11 mouse cellular contexts compared by ENCODE assay signal in the genomic region with DNA sequence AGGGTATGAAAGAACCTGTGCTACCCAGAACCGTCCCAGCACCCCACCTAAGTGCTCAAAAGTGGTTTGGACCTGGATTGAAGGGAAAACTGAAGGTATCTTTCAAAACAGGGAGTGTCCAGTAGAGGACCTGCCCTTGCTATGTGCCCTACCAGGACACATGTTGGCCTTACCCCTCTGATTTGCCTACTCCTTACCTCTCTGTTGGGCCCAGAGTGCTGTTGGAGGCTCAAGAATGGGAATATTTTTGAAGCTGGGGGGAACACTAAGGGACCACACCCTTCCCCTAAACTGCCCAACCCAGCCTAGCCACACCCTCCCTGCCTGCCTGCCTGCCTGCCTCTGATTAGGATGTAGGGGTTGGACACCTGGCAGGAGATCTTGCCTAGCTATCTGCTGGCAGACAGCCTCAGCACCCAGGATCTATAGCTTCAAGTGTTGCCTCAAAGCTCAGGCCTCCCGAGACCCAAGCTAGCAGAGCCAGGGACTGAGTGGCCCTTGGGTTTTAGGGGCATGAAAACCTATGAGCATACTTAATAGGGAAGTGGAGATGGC. TPM values are rescaled to one million over a fixed set of nuclear protein-coding genes. Genes with fewer than 3 reads are reported as not detected.
DNase-seq lines count a peak whose midpoint lies in the region; ATAC-seq and TF ChIP-seq lines count a peak whose summit lies in the region.
"Had no signal": no experiment of that assay in that cellular context is flagged by ENCODE, and none has a peak within 500 bp of the region (broad histone marks: within the 10 kb centered on the region; RNA-seq: fewer than 3 reads in every experiment).

No protein-coding gene starts in this region.

- WGBS in heart, embryonic 13.5 days, result 70% methylated on average over 2 of the region's 2 CpGs
- 70% methylated on average over 2 of the region's 2 CpGs for WGBS in bone marrow, adult 2 months
- WGBS in hindbrain, embryonic 13.5 days, result 83% methylated on average over 2 of the region's 2 CpGs

- H3K9me3 ChIP-seq in heart, embryonic 13.5 days, result no peaks in the 10 kb centered on the region
- H3K9me3 ChIP-seq in hindbrain, embryonic 13.5 days, result no peaks in the 10 kb centered on the region

- peak overlapping the region; percentile 93 for H3K9ac ChIP-seq in heart, embryonic 13.5 days
- no peak overlapping the region for H3K9ac ChIP-seq in hindbrain, embryonic 13.5 days

- no peak for TF ChIP-seq POLR2A in bone marrow, adult 2 months (IDR thresholded peaks at IDR 0.05; ENCODE audit: borderline replicate concordance, control insufficient read depth, low read depth, low read length)
- no peak for TF ChIP-seq POLR2A in myocyte (IDR thresholded peaks at IDR 0.05; ENCODE audit: insufficient read length, low read depth)

- intact Hi-C loops in heart, postnatal 36 days (cut with DNase I), result loop anchor here (5.0 kb wide), 2 partner anchors 40 to 680 kb away; no protein-coding TSS in a partner anchor

- ATAC-seq in heart, embryonic 13.5 days (ENCODE audit: extremely low read depth, insufficient number of reproducible peaks, low FRiP score, low TSS enrichment), result peak; percentile 80; the same call in 1 of the 2 replicates
- no peak for ATAC-seq in hindbrain, embryonic 13.5 days (ENCODE audit: low FRiP score)

- H3ac ChIP-seq in myocyte (ENCODE audit: control insufficient read depth, insufficient read length), result no peak overlapping the region

- H3K27me3 ChIP-seq in heart, embryonic 13.5 days (replicated peaks), result no peaks in the 10 kb centered on the region
- H3K27me3 ChIP-seq in hindbrain, embryonic 13.5 days, result peaks cover 3% of the 10 kb centered on the region; the same call in 1 of the 2 replicates
- H3K27me3 ChIP-seq in myocyte (ENCODE audit: control insufficient read depth, insufficient read depth, insufficient read length), result peaks cover 13% of the 10 kb centered on the region

- H3K27ac ChIP-seq in heart, embryonic 13.5 days (replicated peaks), result peak overlapping the region; percentile 90
- H3K27ac ChIP-seq in bone marrow, adult 2 months (ENCODE audit: control insufficient read depth, insufficient read depth, low read depth, low read length, poor library complexity), result peak overlapping the region; percentile 87
- 0 out of 2 replicates have a peak overlapping the region, but pooled peaks have one; percentile 87 for H3K27ac ChIP-seq in hindbrain, embryonic 13.5 days

- H3K79me2 ChIP-seq in myocyte (ENCODE audit: control insufficient read depth, insufficient read depth), result peaks cover 12% of the 10 kb centered on the region

- no peak for TF ChIP-seq CTCF in bone marrow, adult 2 months (IDR thresholded peaks at IDR 0.05; ENCODE audit: control insufficient read depth, insufficient read depth, low read length)

- H3K4me2 ChIP-seq in heart, embryonic 13.5 days, result peak overlapping the region; percentile 76
- no peak overlapping the region for H3K4me2 ChIP-seq in hindbrain, embryonic 13.5 days
- peak overlapping the region; percentile 85 for H3K4me2 ChIP-seq in myocyte (ENCODE audit: low read depth)

- H3K4me3 ChIP-seq in heart, embryonic 13.5 days, result peak overlapping the region; percentile 79; the same call in 1 of the 2 replicates
- peak overlapping the region; percentile 96 for H3K4me3 ChIP-seq in bone marrow, adult 2 months (replicated peaks; ENCODE audit: control insufficient read depth, low read depth, low read length)
- H3K4me3 ChIP-seq in hindbrain, embryonic 13.5 days, result no peak overlapping the region
- peak overlapping the region; percentile 59 for H3K4me3 ChIP-seq in myocyte

- peaks cover 21% of the 10 kb centered on the region for H3K4me1 ChIP-seq in heart, embryonic 13.5 days
- peaks cover 4% of the 10 kb centered on the region; the same call in 1 of the 2 replicates for H3K4me1 ChIP-seq in bone marrow, adult 2 months (ENCODE audit: control insufficient read depth, insufficient read depth, low read length)
- H3K4me1 ChIP-seq in hindbrain, embryonic 13.5 days (replicated peaks), result peaks cover 28% of the 10 kb centered on the region

- H3K36me3 ChIP-seq in heart, embryonic 13.5 days, result peaks cover 21% of the 10 kb centered on the region
- H3K36me3 ChIP-seq in hindbrain, embryonic 13.5 days, result peaks cover 5% of the 10 kb centered on the region
- H3K36me3 ChIP-seq in myocyte (ENCODE audit: control insufficient read depth, insufficient read depth), result no peaks in the 10 kb centered on the region

- DNase-seq in heart, postnatal 36 days, result no peak
- no peak for DNase-seq in embryo, embryonic 11 days
- DNase-seq in cerebellum, postnatal 14 days, result no peak
- DNase-seq in frontal cortex, postnatal 14 days (ENCODE audit: low spot score in 2 of 2), result no peak
- DNase-seq: lung, postnatal 14 days had no signal

TF ChIP-seq in myocyte, 11 proteins besides CTCF, POLR2A, EP300 and RAD21:
- TF ChIP-seq E2F4 (IDR thresholded peaks at IDR 0.05; ENCODE audit: insufficient read depth), result no peak
- no peak for TF ChIP-seq MYOD1 (IDR thresholded peaks at IDR 0.05; ENCODE audit: control insufficient read depth in 1 of 3, insufficient read length in 2 of 3, low read depth in 2 of 3)
- no peak for TF ChIP-seq TCF3 (IDR thresholded peaks at IDR 0.05; ENCODE audit: insufficient read length, low read depth)
- TF ChIP-seq REST (IDR thresholded peaks at IDR 0.05; ENCODE audit: insufficient read depth, insufficient read length), result no peak
- no peak for TF ChIP-seq CEBPB (IDR thresholded peaks at IDR 0.05; ENCODE audit: insufficient read depth, poor library complexity, severe bottlenecking)
- no peak for TF ChIP-seq POLR2AphosphoS2 (IDR thresholded peaks at IDR 0.05; ENCODE audit: insufficient read length, low read depth)
- no peak for TF ChIP-seq TCF12 (IDR thresholded peaks at IDR 0.05; ENCODE audit: insufficient read depth, poor library complexity, severe bottlenecking)
- no peak for TF ChIP-seq MAX (IDR thresholded peaks at IDR 0.05; ENCODE audit: low read depth)
- no peak for TF ChIP-seq SRF (IDR thresholded peaks at IDR 0.05; ENCODE audit: control insufficient read depth, insufficient read length, low read depth)
- no peak for TF ChIP-seq USF1 (IDR thresholded peaks at IDR 0.05; ENCODE audit: low read depth)
- no peak for TF ChIP-seq MYOG (IDR thresholded peaks at IDR 0.05; ENCODE audit: control insufficient read depth in 1 of 3, insufficient read depth in 1 of 3, insufficient read length in 2 of 3, low read depth in 2 of 3)

RNA-seq across cellular contexts. Expression of a gene that starts 2.1 kb away (rescaled TPM):
- 60.4 and 62.1 TPM in 2 replicates for polyA plus RNA-seq in heart, embryonic 13.5 days (2015; fragmentation: Nextera tagmentation; extraction: Ambion mirVana)
- 10 to 100 TPM; 45.6 to 48.2 TPM for total RNA-seq in heart, postnatal 36 days (2021)
- 241 and 296 TPM in 2 replicates for polyA plus RNA-seq in bone marrow, adult 2 months (2011; ENCODE audit: insufficient read depth, insufficient read length, low replicate concordance, missing spikeins)
- polyA plus RNA-seq in hindbrain, embryonic 13.5 days (2015; fragmentation: Nextera tagmentation; extraction: Ambion mirVana), result 57.1 and 58.9 TPM in 2 replicates
- 46.3 TPM for polyA plus RNA-seq in myocyte (2012; fragmentation: generic; extraction: Trizol)

RNA-seq across cellular contexts. Expression of a gene that starts 2.1 kb away (rescaled TPM):
- polyA plus RNA-seq in heart, embryonic 13.5 days (2015; fragmentation: Nextera tagmentation; extraction: Ambion mirVana), result 0.06 TPM in 1 of 2 replicates, not detected in the other
- under 1 TPM in 1 of 2 experiments, not detected in 1; 0.19 TPM for total RNA-seq in heart, postnatal 36 days (2021)
- polyA plus RNA-seq in bone marrow, adult 2 months (2011; ENCODE audit: insufficient read depth, insufficient read length, low replicate concordance, missing spikeins), result 3.8 and 6.8 TPM in 2 replicates
- 0.09 TPM in 1 of 2 replicates, not detected in the other for polyA plus RNA-seq in hindbrain, embryonic 13.5 days (2015; fragmentation: Nextera tagmentation; extraction: Ambion mirVana)
- 0.17 TPM for polyA plus RNA-seq in myocyte (2012; fragmentation: generic; extraction: Trizol)
- total RNA-seq: heart, postnatal 10 days had no signal
- polyA plus RNA-seq: small intestine, adult 2 months had no signal

RNA-seq across cellular contexts. Expression of a gene that starts 9.7 kb away (rescaled TPM):
- 0.13 and 0.15 TPM in 2 replicates for polyA plus RNA-seq in heart, embryonic 13.5 days (2015; fragmentation: Nextera tagmentation; extraction: Ambion mirVana)
- under 1 TPM; 0.19 to 0.33 TPM for total RNA-seq in heart, postnatal 36 days (2021)
- polyA plus RNA-seq in bone marrow, adult 2 months (2011; ENCODE audit: insufficient read depth, insufficient read length, low replicate concordance, missing spikeins), result not detected in 2 replicates
- polyA plus RNA-seq in hindbrain, embryonic 13.5 days (2015; fragmentation: Nextera tagmentation; extraction: Ambion mirVana), result 0.56 and 0.77 TPM in 2 replicates
- polyA plus RNA-seq in myocyte (2012; fragmentation: generic; extraction: Trizol), result 0.02 TPM
- total RNA-seq: heart, postnatal 10 days had no signal
- polyA plus RNA-seq: small intestine, adult 2 months had no signal

RNA-seq across cellular contexts. Expression of a gene that starts 23.1 kb away (rescaled TPM):
- 16.1 and 16.4 TPM in 2 replicates for polyA plus RNA-seq in heart, embryonic 13.5 days (2015; fragmentation: Nextera tagmentation; extraction: Ambion mirVana)
- total RNA-seq in heart, postnatal 36 days (2021), result 10 to 100 TPM; 18.4 to 21.2 TPM
- polyA plus RNA-seq in bone marrow, adult 2 months (2011; ENCODE audit: insufficient read depth, insufficient read length, low replicate concordance, missing spikeins), result 5.0 and 6.9 TPM in 2 replicates
- polyA plus RNA-seq in hindbrain, embryonic 13.5 days (2015; fragmentation: Nextera tagmentation; extraction: Ambion mirVana), result 45.5 and 48.7 TPM in 2 replicates
- polyA plus RNA-seq in myocyte (2012; fragmentation: generic; extraction: Trizol), result 18.3 TPM

RNA-seq across cellular contexts. Expression of a gene that starts 42.9 kb away (rescaled TPM):
- polyA plus RNA-seq in heart, embryonic 13.5 days (2015; fragmentation: Nextera tagmentation; extraction: Ambion mirVana), result 9.3 and 10.6 TPM in 2 replicates
- 1 to 10 TPM; 7.2 TPM for total RNA-seq in heart, postnatal 36 days (2021)
- polyA plus RNA-seq in bone marrow, adult 2 months (2011; ENCODE audit: insufficient read depth, insufficient read length, low replicate concordance, missing spikeins), result 11.7 and 18.2 TPM in 2 replicates
- polyA plus RNA-seq in hindbrain, embryonic 13.5 days (2015; fragmentation: Nextera tagmentation; extraction: Ambion mirVana), result 20.4 and 21.6 TPM in 2 replicates
- polyA plus RNA-seq in myocyte (2012; fragmentation: generic; extraction: Trizol), result 7.2 TPM
